Mouse (Mus musculus) intestine, embryonic 16.5 days (tissue): ENCODE measurements at regions not wholly inside any gene's neighbourhood (a gene's known extent, or its start where the extent isn't known, plus 50 kb on each side); places are given as distances from the start of the nearest gene placed in this dataset.

Source experiments
- ATAC-seq: fragments of 200-750 bp; cut with Nextera tagmentation; 2 replicates; pipeline ENCODE4 v1.8.0; 2017; ENCODE audit warnings: moderate TSS enrichment, moderate library complexity
- H3K27ac ChIP-seq: fragments of 300-500 bp; sonication (generic); 2 replicates; pipeline ENCODE4 v1.5.1; 2014; ENCODE audit warnings: mild to moderate bottlenecking, low read length
- H3K27me3 ChIP-seq: fragments of 300-500 bp; sonication (generic); replicated peaks from 2 replicates; pipeline ENCODE4 v1.6.1; 2014; ENCODE audit warnings: low read length, control low read depth, mixed read lengths; ENCODE audit not compliant: control insufficient read depth, insufficient read depth
- H3K36me3 ChIP-seq: fragments of 300-500 bp; sonication (generic); 2 replicates; pipeline ENCODE4 v1.6.1; 2014; ENCODE audit warnings: low read length, control low read depth; ENCODE audit not compliant: control insufficient read depth, insufficient read depth
- H3K4me1 ChIP-seq: fragments of 300-500 bp; sonication (generic); 2 replicates; pipeline ENCODE4 v1.6.1; 2014; ENCODE audit warnings: low read length, control low read depth, mixed read lengths; ENCODE audit not compliant: control insufficient read depth, insufficient read depth
- H3K4me2 ChIP-seq: fragments of 300-500 bp; sonication (generic); 2 replicates; pipeline ENCODE4 v1.6.1; 2014; ENCODE audit warnings: low read depth, low read length, control low read depth
- H3K4me3 ChIP-seq: fragments of 300-500 bp; sonication (generic); 2 replicates; pipeline ENCODE4 v1.5.1; 2014; ENCODE audit warnings: mild to moderate bottlenecking, low read length
- H3K9ac ChIP-seq: fragments of 300-500 bp; sonication (generic); 2 replicates; pipeline ENCODE4 v1.6.1; 2014; ENCODE audit warnings: low read depth, low read length
- H3K9me3 ChIP-seq: fragments of 300-500 bp; sonication (generic); 2 replicates; pipeline ENCODE4 v1.6.1; 2016; ENCODE audit warnings: low read length, control low read depth; ENCODE audit not compliant: control insufficient read depth
- WGBS: fragments of 180-500 bp; shearing (Covaris S2); extraction: QIAGEN DNeasy Blood & Tissue Kit; methylation state at CpG from one replicate; pipeline ENCODE4 v1.1.7; 2014; 5-methylcytosine and 5-hydroxymethylcytosine counted together

DNA sequence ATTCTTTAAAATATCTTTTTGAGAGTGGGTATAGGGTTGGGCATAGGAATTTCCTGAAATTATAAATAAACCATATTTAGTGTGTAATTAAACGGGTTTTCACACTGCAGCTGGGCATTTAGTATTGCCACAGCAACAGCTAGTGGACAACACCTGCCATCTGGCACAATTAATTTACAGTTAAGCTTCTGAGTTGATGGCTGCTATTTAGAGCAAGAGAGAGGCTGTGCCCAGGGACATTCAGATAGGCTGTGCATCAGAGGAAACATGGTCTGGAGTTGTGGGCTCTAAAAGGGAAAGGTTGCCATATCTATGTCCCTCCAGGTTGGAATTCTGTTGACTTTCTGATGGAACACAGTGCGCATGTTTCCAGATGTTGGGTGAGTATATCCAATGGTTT is 227.1 kb downstream of the Pth2r start:
- Histone ChIP-seq H3K27ac (no peak overlapping the region), H3K4me3 (no peak overlapping the region), H3K4me1 (no peaks in the 10 kb centered on the region), H3K9me3 (no peaks in the 10 kb centered on the region), H3K9ac (no peak overlapping the region), H3K36me3 (no peaks in the 10 kb centered on the region), H3K4me2 (no peak overlapping the region), H3K27me3 (no peaks in the 10 kb centered on the region)
- no peak for ATAC-seq
- WGBS, result 80% methylated on average over 2 of the region's 2 CpGs

DNA sequence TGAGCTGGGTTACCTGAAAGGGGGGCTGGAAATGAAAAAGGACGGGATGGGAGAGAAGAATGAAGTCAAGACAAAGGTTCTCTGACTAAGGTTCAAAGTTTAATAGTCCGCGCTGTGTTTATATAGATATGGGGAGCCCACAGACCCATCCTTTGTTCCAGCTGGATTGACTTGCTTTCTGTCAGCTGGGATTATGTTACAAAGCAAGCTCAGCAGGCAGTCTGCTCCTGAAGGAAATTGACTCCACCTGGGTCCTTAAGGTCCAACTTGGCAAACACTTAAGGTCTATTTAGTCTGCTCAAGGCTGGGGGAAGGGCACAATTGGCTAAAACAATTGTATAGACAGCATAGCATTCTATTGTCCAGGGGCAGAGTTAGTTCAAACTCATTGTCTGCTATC is 253.8 kb downstream of the Pth2r start:
- Histone ChIP-seq H3K27ac (no peak overlapping the region), H3K4me3 (no peak overlapping the region), H3K4me1 (no peaks in the 10 kb centered on the region), H3K27me3 (no peaks in the 10 kb centered on the region), H3K9me3 (no peaks in the 10 kb centered on the region), H3K4me2 (no peak overlapping the region), H3K36me3 (no peaks in the 10 kb centered on the region), H3K9ac (no peak overlapping the region)
- no peak for ATAC-seq
- 54% methylated on average over 3 of the region's 3 CpGs for WGBS

- Histone ChIP-seq H3K4me2 (no peak overlapping the region), H3K4me1 (no peaks in the 10 kb centered on the region), H3K36me3 (no peaks in the 10 kb centered on the region), H3K4me3 (no peak overlapping the region), H3K27ac (no peak overlapping the region), H3K9ac (no peak overlapping the region), H3K9me3 (no peaks in the 10 kb centered on the region), H3K27me3 (no peaks in the 10 kb centered on the region)
- WGBS, result 83% methylated on average over 3 of the region's 3 CpGs
- ATAC-seq, result no peak
Measured at GRCm38 (mm10) chr1:65538509-65538908, 256.7 kb downstream of the Pth2r start.

GRCm38 (mm10) chr1:65544219-65544864 is 262.5 kb downstream of the Pth2r start:
- H3K27ac ChIP-seq, result no peak overlapping the region
- H3K9me3 ChIP-seq, result no peaks in the 10 kb centered on the region
- WGBS, result 76% methylated on average over 5 of the region's 5 CpGs

DNA sequence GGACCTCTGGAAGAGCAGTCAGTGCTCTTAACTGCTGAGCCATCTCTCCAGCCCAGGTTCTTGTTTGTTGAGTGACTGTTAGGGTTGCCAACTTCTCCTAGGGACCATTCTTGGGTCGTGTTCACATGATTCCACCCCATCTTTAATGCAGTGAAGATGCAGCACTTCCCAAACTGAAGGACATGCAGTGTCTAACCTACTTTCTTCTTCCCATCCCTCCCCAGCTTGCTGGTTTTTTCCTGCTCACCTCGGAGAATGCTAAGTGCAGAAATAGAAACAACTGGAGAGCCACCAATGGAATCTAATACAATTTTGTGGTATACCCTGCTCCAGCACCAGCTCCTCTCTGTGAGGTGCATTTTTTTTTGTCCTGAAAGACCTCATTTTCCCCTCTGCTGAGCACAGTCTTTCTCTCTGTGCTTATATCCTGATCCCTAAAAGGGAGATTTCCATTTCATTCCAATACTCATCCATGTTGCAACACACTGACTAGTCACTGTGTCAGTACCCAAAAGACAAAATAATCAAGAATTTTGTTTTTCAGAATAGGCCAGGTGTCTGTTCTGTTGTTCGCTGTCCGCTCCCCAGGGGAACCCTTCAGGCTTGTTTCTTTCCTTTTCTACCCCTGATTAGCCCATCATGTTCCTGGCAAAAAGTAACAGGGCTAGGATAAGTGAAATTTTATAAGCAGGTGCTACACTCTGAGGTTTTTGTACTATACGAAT is 263.6 kb downstream of the Pth2r start:
- no peaks in the 10 kb centered on the region for H3K4me1 ChIP-seq
- H3K9ac ChIP-seq, result no peak overlapping the region
- no peaks in the 10 kb centered on the region for H3K27me3 ChIP-seq
- H3K9me3 ChIP-seq, result no peaks in the 10 kb centered on the region
- no peak overlapping the region for H3K4me2 ChIP-seq
- no peak overlapping the region for H3K4me3 ChIP-seq
- ATAC-seq, result no peak
- H3K36me3 ChIP-seq, result no peaks in the 10 kb centered on the region
- H3K27ac ChIP-seq, result no peak overlapping the region
- 80% methylated on average over 5 of the region's 5 CpGs for WGBS

More at GRCm38 (mm10) chr1:65544219-65544864, 262.5 kb downstream of the Pth2r start:
- H3K4me2 ChIP-seq, result no peak overlapping the region
- H3K36me3 ChIP-seq, result no peaks in the 10 kb centered on the region
- no peak overlapping the region for H3K9ac ChIP-seq
- no peak for ATAC-seq
- H3K27me3 ChIP-seq, result no peaks in the 10 kb centered on the region
- H3K4me1 ChIP-seq, result no peaks in the 10 kb centered on the region
- H3K4me3 ChIP-seq, result no peak overlapping the region

DNA sequence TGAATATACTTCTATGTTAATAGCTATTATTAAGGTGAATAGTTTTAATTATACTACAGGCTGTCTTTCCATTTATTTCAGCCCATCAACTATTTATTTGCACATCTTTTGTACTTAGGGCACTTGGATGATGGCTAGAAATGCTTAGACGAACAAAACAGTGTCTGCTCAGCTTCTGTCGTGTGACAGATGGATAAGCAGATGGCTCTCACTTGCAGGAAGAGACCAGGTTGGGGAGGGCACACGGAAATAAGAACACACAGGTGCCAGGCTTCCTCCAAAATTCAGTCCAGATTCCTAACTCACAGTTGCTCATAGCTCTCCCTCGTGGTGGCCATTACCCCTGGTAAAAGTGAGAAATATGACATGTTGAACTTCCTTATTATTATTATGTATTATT is 267.0 kb downstream of the Pth2r start:
- no peak overlapping the region for H3K4me2 ChIP-seq
- no peak overlapping the region for H3K27ac ChIP-seq
- WGBS, result 73% methylated on average over 4 of the region's 4 CpGs
- no peak overlapping the region for H3K9ac ChIP-seq
- no peak for ATAC-seq
- H3K36me3 ChIP-seq, result no peaks in the 10 kb centered on the region
- no peaks in the 10 kb centered on the region for H3K27me3 ChIP-seq
- H3K9me3 ChIP-seq, result no peaks in the 10 kb centered on the region
- no peak overlapping the region for H3K4me3 ChIP-seq
- no peaks in the 10 kb centered on the region for H3K4me1 ChIP-seq

GRCm38 (mm10) chr1:65587402-65587801 is 305.5 kb downstream of the Pth2r start:
- WGBS, result 33% methylated on average over 2 of the region's 2 CpGs
- no peaks in the 10 kb centered on the region for H3K9me3 ChIP-seq
- ATAC-seq, result peak; percentile 97
- no peak overlapping the region for H3K4me2 ChIP-seq
- no peaks in the 10 kb centered on the region; the same call in 1 of the 2 replicates for H3K4me1 ChIP-seq
- H3K27ac ChIP-seq, result no peak overlapping the region
- H3K36me3 ChIP-seq, result no peaks in the 10 kb centered on the region
- no peak overlapping the region for H3K4me3 ChIP-seq
- no peaks in the 10 kb centered on the region for H3K27me3 ChIP-seq
- no peak overlapping the region for H3K9ac ChIP-seq

DNA sequence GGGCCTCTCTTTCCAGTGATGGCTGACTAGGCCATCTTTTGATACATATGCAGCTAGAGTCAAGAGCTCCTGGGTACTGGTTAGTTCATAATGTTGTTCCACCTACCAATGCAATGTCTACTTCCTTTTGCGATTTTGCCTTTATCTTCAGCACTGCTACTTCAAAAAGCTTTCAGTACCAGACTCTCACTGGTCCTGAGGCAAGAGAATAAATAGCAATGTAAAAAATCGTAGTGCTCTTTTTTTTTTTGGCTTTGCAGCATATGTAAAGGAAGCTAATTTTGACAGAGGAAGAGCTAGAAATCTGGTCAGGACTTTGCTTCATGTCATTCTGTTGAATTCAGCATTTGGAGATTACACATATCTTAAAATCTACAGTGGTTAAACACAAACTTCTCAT is 291.0 kb upstream of the Crygf start:
- no peak for ATAC-seq
- H3K27me3 ChIP-seq, result no peaks in the 10 kb centered on the region
- no peak overlapping the region for H3K4me3 ChIP-seq
- WGBS, result 88% methylated on average over 2 of the region's 2 CpGs
- H3K4me2 ChIP-seq, result no peak overlapping the region
- H3K36me3 ChIP-seq, result no peaks in the 10 kb centered on the region
- H3K27ac ChIP-seq, result no peak overlapping the region
- H3K9me3 ChIP-seq, result no peaks in the 10 kb centered on the region
- H3K9ac ChIP-seq, result no peak overlapping the region
- no peaks in the 10 kb centered on the region for H3K4me1 ChIP-seq

- H3K9me3 ChIP-seq, result no peaks in the 10 kb centered on the region
- no peaks in the 10 kb centered on the region for H3K4me1 ChIP-seq
- no peaks in the 10 kb centered on the region for H3K27me3 ChIP-seq
- no peak overlapping the region for H3K4me2 ChIP-seq
- H3K36me3 ChIP-seq, result no peaks in the 10 kb centered on the region
- no peak overlapping the region for H3K4me3 ChIP-seq
- no peak for ATAC-seq
- no peak overlapping the region for H3K9ac ChIP-seq
- no peak overlapping the region for H3K27ac ChIP-seq
- WGBS, result 88% methylated on average over 2 of the region's 2 CpGs
Measured at GRCm38 (mm10) chr1:65654460-65654859, 271.9 kb upstream of the Crygf start.
